Mouse (Mus musculus) C3H10T1/2 (cell line): ENCODE data around the gene Zfp811. TPM values are rescaled to one million over a fixed set of nuclear protein-coding genes. Genes with fewer than 3 reads are reported as not detected.

ENCODE experiments used
- polyA plus RNA-seq, 2 experiments: library from polyadenylated mRNA; unstranded; fragments of >200 nt; fragmentation: generic; extraction: Trizol; gene quantifications; one replicate each; pipeline ENCODE4 v1.2.1; 2012; ENCODE audit warnings: missing spikeins in 2 of 2

The Zfp811 gene
- polyA plus RNA-seq, result under 1 TPM in 1 of 2 experiments, not detected in 1; 0.21 TPM

GRCm38 (mm10) chr17:32809544-32810374 lies at the start of gene Zfp811:
Gene Zfp811 (minus strand): TSS chr17:32809931.

GRCm38 (mm10) chr17:32829540-32830417 lies 20.0 kb upstream of the Zfp811 start, which contains the start of gene Zfp799:
Gene Zfp799 (minus strand): TSS chr17:32830261.

GRCm38 (mm10) chr17:32788094-32788559 lies 21.6 kb downstream of the Zfp811 start, which contains the start of gene Zfp871:
Gene Zfp871 (minus strand): TSS chr17:32788287.

Other genes starting within 250 kb of the Zfp811 start
- gene Cyp4f37, start 188.6 kb downstream of the Zfp811 start, polyA plus RNA-seq, result not detected
- gene Cyp4f40, start 151.0 kb downstream of the Zfp811 start, polyA plus RNA-seq, result not detected
- gene Cyp4f15, start 124.3 kb downstream of the Zfp811 start, polyA plus RNA-seq, result not detected
- 1 to 10 TPM in 1 of 2 experiments, under 1 TPM in 1; 0.13 to 2.0 TPM for gene Zfp871, start 21.6 kb downstream of the Zfp811 start, polyA plus RNA-seq
- 1 to 10 TPM in 1 of 2 experiments, under 1 TPM in 1; 0.15 to 2.8 TPM for gene Zfp799, start 20.3 kb upstream of the Zfp811 start, polyA plus RNA-seq
- gene Zfp870, start 81.7 kb upstream of the Zfp811 start, polyA plus RNA-seq, result 1 to 10 TPM in 1 of 2 experiments, under 1 TPM in 1; 0.12 to 2.0 TPM
- 1 to 10 TPM in 1 of 2 experiments, under 1 TPM in 1; 0.01 to 2.3 TPM for gene Cyp4f14, start 107.4 kb upstream of the Zfp811 start, polyA plus RNA-seq
- 10 to 100 TPM in 1 of 2 experiments, 1 to 10 TPM in 1; 4.0 to 27.3 TPM for gene Cyp4f13, start 137.5 kb upstream of the Zfp811 start, polyA plus RNA-seq
- 1 to 10 TPM in 1 of 2 experiments, under 1 TPM in 1; 0.11 to 1.1 TPM for gene Zfp472, start 155.9 kb upstream of the Zfp811 start, polyA plus RNA-seq
- gene Zfp952, start 183.2 kb upstream of the Zfp811 start, polyA plus RNA-seq, result 1 to 10 TPM in 1 of 2 experiments, under 1 TPM in 1; 0.13 to 3.9 TPM
- 1 to 10 TPM in 1 of 2 experiments, under 1 TPM in 1; 0.06 to 1.1 TPM for gene Zfp763, start 223.5 kb upstream of the Zfp811 start, polyA plus RNA-seq